Mouse (Mus musculus) fat pad, adult 2 months (tissue): ENCODE data around the gene Gpx5.
"Not testable (repeated sequence)": the region's sequence is repeated elsewhere in the genome, so short reads cannot be mapped to it uniquely, and the experiment has no call there.

Experiments used
- DNase-seq: peaks from one replicate; pipeline ENCODE4 v3.0.0-alpha.2; 2011; ENCODE audit warnings: low read depth, low spot score; ENCODE audit errors: extremely low read depth

The Gpx5 gene

GRCm38 (mm10) chr13:21267541-21267940, 25.0 kb downstream of the Gpx5 start:
- no peak for DNase-seq

DNA sequence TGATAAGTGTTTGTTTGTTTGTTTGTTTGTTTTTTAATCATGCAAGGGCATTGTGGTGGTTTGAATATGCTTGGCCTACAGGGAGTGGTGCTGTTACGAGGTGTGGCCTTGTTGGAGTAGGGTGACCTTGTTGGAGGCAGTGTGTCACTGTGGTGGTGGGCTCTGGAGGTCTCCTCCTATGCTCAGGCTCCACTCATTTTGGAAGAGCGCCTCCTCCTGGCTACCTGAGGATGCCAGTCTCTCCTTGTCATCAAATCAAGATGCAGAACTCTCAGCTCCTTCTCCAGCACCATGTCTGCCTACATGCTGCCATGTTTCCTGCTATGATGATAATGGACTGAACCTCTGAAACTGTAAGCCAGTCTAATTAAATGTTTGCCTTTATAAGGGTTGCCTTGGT, 26.8 kb downstream of the Gpx5 start:
- DNase-seq: no peak

DNA sequence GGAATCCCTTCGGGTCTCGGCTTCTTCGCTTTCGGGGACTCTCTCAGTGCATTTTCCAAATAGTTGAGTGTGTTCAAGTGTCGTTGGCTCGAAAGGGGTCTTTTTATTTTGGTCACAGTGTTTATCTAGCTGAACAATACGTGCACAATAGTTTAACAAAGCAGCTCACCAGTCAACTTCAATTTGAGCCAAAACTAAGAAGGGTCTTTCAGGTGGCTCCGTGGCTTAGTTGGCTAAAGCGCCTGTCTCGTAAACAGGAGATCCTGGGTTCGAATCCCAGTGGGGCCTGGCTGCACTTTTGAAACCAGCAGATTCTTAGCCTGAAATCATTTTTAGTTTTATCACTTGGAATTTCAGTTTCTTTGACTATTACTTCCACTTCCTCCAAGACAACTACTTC, 28.2 kb downstream of the Gpx5 start:
- DNase-seq: no peak

- no peak for DNase-seq
These were observed 28.6 kb downstream of the Gpx5 start for GRCm38 (mm10) chr13:21263910-21264309.

- no peak for DNase-seq
These were observed 29.6 kb downstream of the Gpx5 start for GRCm38 (mm10) chr13:21262787-21263461.

DNA sequence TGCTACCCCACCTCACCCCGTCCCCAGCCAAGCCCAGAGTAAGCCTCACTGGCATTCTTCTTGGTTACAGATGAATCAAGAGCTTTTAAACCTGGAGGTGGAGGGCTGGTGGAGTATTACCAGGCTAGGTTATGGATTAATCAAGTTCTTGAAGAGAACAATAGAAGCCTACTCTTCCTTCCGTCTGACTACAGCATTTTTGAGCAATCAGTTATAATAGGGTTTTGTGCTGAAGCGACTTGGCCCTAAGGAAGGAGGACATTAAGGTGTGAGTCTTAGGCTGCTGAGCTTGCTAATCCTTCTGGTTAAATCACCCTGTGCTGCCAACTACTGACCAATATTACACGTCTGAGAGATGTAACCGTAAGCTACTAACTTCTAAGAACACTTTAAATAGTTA, 32.2 kb downstream of the Gpx5 start:
- no peak for DNase-seq

GRCm38 (mm10) chr13:21259677-21260113, 32.8 kb downstream of the Gpx5 start:
- DNase-seq: no peak

DNA sequence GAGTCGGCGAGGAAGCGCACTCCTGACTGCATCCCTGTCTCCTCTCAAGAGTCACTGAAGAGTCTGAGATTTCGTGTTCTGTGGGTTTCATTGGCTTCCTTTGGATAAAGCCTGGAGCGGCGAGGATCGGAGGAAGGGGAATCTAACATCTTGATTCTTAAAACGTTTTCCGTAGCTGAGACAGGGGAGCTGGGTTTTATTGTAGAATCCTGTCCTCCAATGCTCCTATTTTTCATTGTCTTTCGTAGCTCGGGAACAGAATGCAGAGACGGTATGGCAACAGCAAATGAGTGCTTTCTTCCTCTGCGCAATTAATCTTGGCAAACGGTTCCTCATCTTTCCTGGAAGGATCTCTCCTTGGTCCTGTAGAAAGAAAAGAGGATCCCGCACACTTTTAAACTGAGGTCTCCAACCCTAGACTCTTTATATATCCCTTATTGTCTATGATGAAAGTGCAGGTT, 33.3 kb downstream of the Gpx5 start:
- no peak for DNase-seq

- no peak for DNase-seq
These were observed 34.0 kb downstream of the Gpx5 start for GRCm38 (mm10) chr13:21258524-21258923.

GRCm38 (mm10) chr13:21253986-21254385, 38.5 kb downstream of the Gpx5 start:
- DNase-seq: no peak

GRCm38 (mm10) chr13:21253569-21253968, 39.0 kb downstream of the Gpx5 start:
- DNase-seq: no peak

- DNase-seq: no peak
These were observed 39.5 kb downstream of the Gpx5 start for GRCm38 (mm10) chr13:21253040-21253439.

- DNase-seq: no peak
These were observed 42.4 kb downstream of the Gpx5 start for GRCm38 (mm10) chr13:21250074-21250681.

DNA sequence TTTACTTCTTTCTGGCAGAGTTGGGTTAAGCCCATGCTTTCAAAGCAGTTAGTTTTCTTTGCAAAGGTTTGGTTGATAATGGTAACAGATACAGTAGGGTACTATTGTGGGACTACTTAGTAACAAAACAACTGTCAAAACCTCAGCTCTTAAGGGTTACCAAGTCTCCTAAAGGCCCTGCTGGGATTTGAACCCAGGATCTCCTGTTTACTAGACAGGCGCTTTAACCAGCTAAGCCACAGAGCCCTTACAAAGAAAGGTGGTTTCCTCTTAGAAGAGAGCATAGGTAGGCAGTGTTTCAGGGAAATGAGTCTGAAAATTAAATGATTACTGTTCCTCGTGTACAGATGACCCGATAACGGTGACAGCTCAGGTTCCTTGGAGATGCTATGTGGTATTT, 43.5 kb downstream of the Gpx5 start:
- DNase-seq: no peak

GRCm38 (mm10) chr13:21246276-21246675, 46.3 kb downstream of the Gpx5 start:
- no peak for DNase-seq

GRCm38 (mm10) chr13:21244967-21245366, 47.6 kb downstream of the Gpx5 start:
- not testable (repeated sequence) for DNase-seq

- no peak for DNase-seq
These were observed 48.4 kb downstream of the Gpx5 start for GRCm38 (mm10) chr13:21244089-21244488.

DNA sequence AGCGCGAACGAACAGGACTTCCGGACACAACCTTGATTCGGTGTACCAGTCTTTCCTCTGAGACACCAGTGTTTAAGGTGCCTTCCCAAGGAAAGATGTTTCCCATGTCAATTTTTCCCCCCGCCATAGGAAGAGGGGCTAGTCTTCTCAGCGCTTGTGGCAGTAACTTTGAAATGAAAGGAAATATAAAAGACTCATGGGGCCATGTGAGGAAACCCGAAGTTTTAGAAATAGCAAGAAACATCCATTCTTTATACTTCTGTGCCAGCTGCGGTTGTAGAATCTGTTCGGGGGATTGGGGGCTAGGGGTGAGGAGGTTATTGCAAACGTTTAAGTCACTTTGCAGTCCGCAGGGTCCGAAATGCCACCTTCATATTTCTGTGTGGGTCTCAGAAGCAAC, 49.3 kb downstream of the Gpx5 start:
- no peak for DNase-seq

DNA sequence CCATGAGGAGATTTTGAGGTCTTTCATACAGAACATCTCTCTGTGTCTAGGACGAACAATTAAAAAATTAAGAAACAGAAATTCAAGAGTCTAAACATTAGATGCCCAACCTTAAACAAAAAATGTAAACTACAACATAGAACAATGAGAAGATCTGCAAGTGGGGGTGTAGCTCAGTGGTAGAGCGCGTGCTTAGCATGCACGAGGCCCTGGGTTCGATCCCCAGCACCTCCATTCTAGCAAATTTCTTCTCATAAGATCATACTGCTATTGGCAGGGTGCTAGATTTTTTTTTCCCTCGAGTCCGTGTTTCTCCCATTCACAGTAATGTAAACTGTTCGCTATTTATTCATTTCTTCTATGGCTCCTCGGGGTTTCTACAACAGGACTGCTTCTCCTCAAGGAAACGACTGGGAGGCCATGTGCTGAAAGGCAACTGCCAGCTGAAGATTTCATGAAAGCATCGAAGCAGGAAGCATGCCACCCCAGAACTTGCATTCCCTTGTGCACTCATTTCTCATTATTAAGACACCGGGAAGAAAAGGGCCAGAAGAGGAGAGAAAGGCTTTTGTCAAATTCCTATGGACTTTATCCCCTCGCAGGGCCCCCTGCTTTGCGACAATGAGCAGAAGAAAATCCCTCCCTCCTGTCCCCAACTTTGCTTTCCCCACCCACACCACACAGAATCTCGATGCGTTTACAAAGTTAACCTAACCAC, 50.0 kb downstream of the Gpx5 start:
- no peak for DNase-seq

DNA sequence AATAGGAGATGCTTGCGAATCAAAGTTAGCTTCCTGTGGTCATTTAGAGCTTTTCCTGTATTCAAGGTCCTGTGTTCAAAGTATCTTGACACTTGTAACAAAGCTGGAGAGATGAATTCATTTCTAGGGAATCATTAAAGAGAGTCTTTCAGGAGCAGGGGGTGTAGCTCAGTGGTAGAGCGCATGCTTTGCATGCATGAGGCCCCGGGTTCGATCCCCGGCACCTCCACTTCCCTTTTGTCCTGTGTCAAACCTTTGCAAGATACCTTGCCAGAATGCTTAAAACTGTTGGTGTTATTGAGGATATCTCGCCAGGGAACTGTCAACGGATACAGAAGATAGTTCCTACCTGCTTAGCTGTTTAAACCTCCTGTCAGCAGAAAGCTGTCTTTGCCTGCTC, 51.7 kb downstream of the Gpx5 start:
- DNase-seq: no peak

GRCm38 (mm10) chr13:21237161-21237560, 55.4 kb downstream of the Gpx5 start:
- DNase-seq: no peak

- no peak for DNase-seq
These were observed 55.8 kb downstream of the Gpx5 start for GRCm38 (mm10) chr13:21236714-21237113.
